Mouse (Mus musculus) fibroblast of lung, adult 2 months (primary cell): ENCODE data around the gene Fam169a.
"Not testable (repeated sequence)": the region's sequence is repeated elsewhere in the genome, so short reads cannot be mapped to it uniquely, and the experiment has no call there.

ENCODE experiments used
- DNase-seq: peaks from one replicate; pipeline ENCODE4 v3.0.0-alpha.2; 2011; ENCODE audit warnings: low read depth

Fam169a gene

GRCm38 (mm10) chr13:97066649-97067550, at the start of gene Fam169a:
Fam169a (plus strand) TSS chr13:97067286.
- DNase-seq = no peak

- no peak for DNase-seq
Observed at GRCm38 (mm10) chr13:97017711-97018110, 49.4 kb upstream of the Fam169a start.

- no peak for DNase-seq
Observed at GRCm38 (mm10) chr13:97020122-97020521, 47.0 kb upstream of the Fam169a start.

- no peak for DNase-seq
Observed at GRCm38 (mm10) chr13:97021906-97022305, 45.2 kb upstream of the Fam169a start.

- no peak for DNase-seq
Observed at GRCm38 (mm10) chr13:97030075-97030474, 37.0 kb upstream of the Fam169a start.

- DNase-seq = no peak
Observed at GRCm38 (mm10) chr13:97034262-97034661, 32.8 kb upstream of the Fam169a start, which contains the start of gene 1700029F12Rik. 1700029F12Rik (minus strand) TSS chr13:97034362.

GRCm38 (mm10) chr13:97051158-97051557, 15.9 kb upstream of the Fam169a start:
- no peak for DNase-seq

GRCm38 (mm10) chr13:97052667-97053066, 14.4 kb upstream of the Fam169a start:
- peak; percentile 19 for DNase-seq

- DNase-seq = peak; percentile 9
Observed at GRCm38 (mm10) chr13:97053844-97054243, 13.2 kb upstream of the Fam169a start.

GRCm38 (mm10) chr13:97057817-97058216, 9.3 kb upstream of the Fam169a start:
- DNase-seq = no peak

- no peak for DNase-seq
Observed at GRCm38 (mm10) chr13:97059746-97060145, 7.3 kb upstream of the Fam169a start.

- DNase-seq = no peak
Observed at GRCm38 (mm10) chr13:97060331-97060730, 6.8 kb upstream of the Fam169a start.

- DNase-seq = no peak
Observed at GRCm38 (mm10) chr13:97062151-97062550, 4.9 kb upstream of the Fam169a start.

- DNase-seq = no peak
Observed at GRCm38 (mm10) chr13:97063431-97063830, 3.7 kb upstream of the Fam169a start.

- DNase-seq = no peak
Observed at GRCm38 (mm10) chr13:97064413-97064812, 2.7 kb upstream of the Fam169a start.

GRCm38 (mm10) chr13:97064844-97065621, 2.1 kb upstream of the Fam169a start:
- not testable (repeated sequence) for DNase-seq

- DNase-seq = no peak
Observed at GRCm38 (mm10) chr13:97067691-97068090, 605 bp downstream of the Fam169a start.

- no peak for DNase-seq
Observed at GRCm38 (mm10) chr13:97068151-97068550, 1.1 kb downstream of the Fam169a start.

GRCm38 (mm10) chr13:97070931-97071625, 4.0 kb downstream of the Fam169a start:
- no peak for DNase-seq

GRCm38 (mm10) chr13:97071626-97072241, 4.6 kb downstream of the Fam169a start:
- no peak for DNase-seq

- no peak for DNase-seq
Observed at GRCm38 (mm10) chr13:97073497-97073896, 6.4 kb downstream of the Fam169a start.

- no peak for DNase-seq
Observed at GRCm38 (mm10) chr13:97077556-97077955, 10.5 kb downstream of the Fam169a start.
